Mouse (Mus musculus): ENCODE results near the gene Gm37240. TPM values are rescaled to one million over a fixed set of nuclear protein-coding genes. Genes with fewer than 3 reads are reported as not detected.

Gene Gm37240
- total RNA-seq, 2 experiments from 2014 or later = 2.6 to 3.2 TPM

- intact Hi-C loops (cut with DNase I) = no loop called here
- peak in 1 of 2 experiments; percentile 61 for DNase-seq (ENCODE audit: extremely low spot score in 1 of 2, low spot score in 2 of 2)
Observed at GRCm38 (mm10) chr3:84814762-84815381, 1072.4 kb downstream of the Gm37240 start, which contains the start of gene Fbxw7. TSS of gene Fbxw7 (plus strand) at chr3:84815268.

- DNase-seq (ENCODE audit: extremely low spot score in 1 of 2, low spot score in 2 of 2) = peak; percentile 99 to 100
- intact Hi-C loops (cut with DNase I) = no loop called here
Observed at GRCm38 (mm10) chr3:84814157-84814761, 1073.1 kb downstream of the Gm37240 start.

DNA sequence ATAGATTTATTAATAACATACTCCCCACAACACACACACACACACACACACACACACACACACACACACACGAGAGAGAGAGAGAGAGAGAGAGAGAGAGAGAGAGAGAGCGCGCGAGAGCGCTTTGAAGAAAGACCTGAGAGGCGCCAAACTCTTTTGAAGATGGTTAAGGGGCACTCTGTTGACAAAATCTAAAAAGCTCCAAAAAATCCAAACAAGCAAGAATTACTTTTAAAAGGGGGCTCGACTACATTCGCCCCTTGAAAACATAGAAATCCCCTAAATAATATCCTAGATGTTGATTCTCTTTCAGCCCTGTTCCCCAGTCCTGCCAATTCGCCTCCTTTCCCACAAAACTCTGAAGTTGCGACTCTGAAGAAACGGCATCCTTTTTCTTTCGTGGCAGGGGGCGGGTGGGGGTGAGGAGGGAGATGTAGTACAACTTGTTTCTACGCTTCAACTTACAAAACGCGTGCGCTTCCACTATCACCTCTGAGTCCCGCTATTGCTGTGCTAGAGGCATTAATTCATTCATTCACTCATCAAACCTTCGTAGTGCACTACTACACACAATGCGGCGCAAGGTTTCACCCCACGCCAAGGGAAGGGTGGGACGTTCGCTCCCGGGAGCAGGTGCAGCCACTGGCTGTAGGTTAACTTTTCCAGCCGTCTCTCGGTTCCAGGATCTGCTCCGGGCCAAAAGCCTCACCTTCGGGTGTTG, 1073.7 kb downstream of the Gm37240 start:
- intact Hi-C loops (cut with DNase I) = no loop called here
- no peak for DNase-seq (ENCODE audit: extremely low spot score in 1 of 2, low spot score in 2 of 2)

DNA sequence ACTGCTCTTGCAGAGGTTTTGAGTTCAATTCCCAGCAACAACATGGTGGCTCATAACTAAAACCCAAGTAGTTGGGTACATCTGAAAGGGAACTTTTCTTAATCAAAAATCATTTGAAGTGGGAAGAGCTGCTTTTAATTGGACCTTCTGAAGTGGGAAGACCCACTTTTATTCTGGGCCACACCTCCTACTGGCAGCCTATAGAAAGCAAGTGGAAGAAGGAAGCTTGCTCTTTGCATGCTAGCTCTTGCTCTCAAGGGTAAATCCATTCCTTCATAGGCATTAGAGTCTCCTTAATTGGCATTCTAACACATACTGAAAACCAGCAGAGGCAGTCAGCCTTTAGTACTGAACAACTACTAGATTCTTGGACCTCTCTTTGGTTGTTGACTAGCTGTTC, 1076.5 kb downstream of the Gm37240 start:
- intact Hi-C loops (cut with DNase I) = no loop called here
- no peak for DNase-seq (ENCODE audit: extremely low spot score in 1 of 2, low spot score in 2 of 2)

GRCm38 (mm10) chr3:84808906-84809305, 1078.4 kb downstream of the Gm37240 start:
- intact Hi-C loops (cut with DNase I) = no loop called here
- DNase-seq (ENCODE audit: extremely low spot score in 1 of 2, low spot score in 2 of 2) = no peak

GRCm38 (mm10) chr3:84807826-84808225, 1079.5 kb downstream of the Gm37240 start:
- intact Hi-C loops (cut with DNase I) = no loop called here
- no peak for DNase-seq (ENCODE audit: extremely low spot score in 1 of 2, low spot score in 2 of 2)

DNA sequence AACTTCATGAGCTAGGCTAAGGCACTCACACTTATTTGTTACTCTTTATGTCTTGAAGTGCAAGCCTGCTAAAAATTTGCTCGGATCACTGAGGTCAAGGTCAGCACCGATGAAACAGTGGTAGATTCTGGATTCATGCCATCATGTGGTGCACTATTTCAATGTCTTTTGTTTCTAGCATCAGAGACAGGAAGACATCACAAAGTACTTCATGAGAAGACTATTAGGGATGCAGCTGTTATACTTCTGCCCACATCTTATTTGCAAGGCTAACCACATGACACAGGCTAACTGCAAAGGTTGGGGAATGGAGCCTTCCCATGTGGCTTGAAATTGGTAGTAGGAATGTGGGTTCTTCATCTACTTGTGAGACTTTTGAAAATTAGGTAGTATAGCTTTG, 1081.1 kb downstream of the Gm37240 start:
- intact Hi-C loops (cut with DNase I) = no loop called here
- no peak for DNase-seq (ENCODE audit: extremely low spot score in 1 of 2, low spot score in 2 of 2)

DNA sequence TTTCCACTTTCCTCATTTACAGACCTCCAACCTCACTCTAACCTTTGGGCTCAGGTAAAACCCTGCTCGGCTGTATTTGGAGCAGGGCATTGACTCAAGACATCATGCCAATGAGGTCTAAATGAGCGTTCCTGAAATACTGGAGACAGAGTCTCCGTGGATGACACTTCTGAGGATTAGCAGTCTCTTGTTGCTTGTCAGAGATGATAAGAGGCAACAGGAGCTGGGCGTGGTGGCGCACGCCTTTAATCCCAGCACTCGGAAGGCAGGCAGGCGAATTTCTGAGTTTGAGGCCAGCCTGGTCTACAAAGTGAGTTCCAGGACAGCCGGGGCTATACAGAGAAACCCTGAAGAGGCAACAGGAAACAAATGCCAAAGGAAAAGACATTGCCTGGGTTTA, 1083.3 kb downstream of the Gm37240 start:
- DNase-seq (ENCODE audit: extremely low spot score in 1 of 2, low spot score in 2 of 2) = no peak
- intact Hi-C loops (cut with DNase I) = no loop called here

DNA sequence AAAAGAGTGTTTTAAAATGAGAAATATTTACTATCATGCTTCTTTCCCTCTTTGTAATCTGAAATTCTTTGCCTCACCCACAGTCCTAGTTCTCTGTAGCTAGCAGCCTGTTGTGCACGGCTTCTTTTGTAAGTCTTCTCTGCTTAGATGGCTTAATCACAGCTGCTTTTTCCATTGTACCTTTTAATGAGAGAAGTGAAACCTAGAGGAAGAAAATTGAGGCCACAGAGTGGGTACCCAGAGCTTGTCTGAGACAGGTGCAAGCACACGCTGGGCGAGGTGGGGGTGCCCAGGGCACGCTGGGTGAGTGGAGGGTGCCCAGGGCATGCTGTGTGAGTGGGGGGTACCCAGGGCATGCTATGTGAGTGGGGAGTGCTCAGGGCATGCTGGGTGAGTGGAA, 1099.4 kb downstream of the Gm37240 start:
- no peak for DNase-seq (ENCODE audit: extremely low spot score in 1 of 2, low spot score in 2 of 2)
- intact Hi-C loops (cut with DNase I) = no loop called here

- DNase-seq (ENCODE audit: extremely low spot score in 1 of 2, low spot score in 2 of 2) = no peak
- intact Hi-C loops (cut with DNase I) = no loop called here
Observed at GRCm38 (mm10) chr3:84776084-84776483, 1111.2 kb downstream of the Gm37240 start.

DNA sequence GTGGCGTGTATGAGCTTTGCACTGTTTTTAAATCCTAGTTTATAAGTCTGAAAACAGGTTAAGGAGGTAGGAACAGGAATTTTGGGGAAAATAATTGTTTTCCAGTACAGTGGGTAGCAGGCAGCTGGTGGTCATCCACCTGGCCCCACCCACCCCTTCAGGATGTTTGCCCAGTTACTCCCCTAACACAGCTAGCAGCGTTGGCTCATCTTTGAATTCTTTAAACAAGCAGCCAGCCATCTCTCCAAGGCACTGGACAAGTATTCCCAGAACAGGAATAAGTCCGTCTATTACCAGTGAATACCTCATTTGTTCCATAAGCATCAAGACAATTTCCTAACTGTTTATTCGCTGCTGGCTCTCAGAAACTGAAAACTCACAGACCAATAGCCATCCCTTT, 1111.7 kb downstream of the Gm37240 start:
- DNase-seq (ENCODE audit: extremely low spot score in 1 of 2, low spot score in 2 of 2) = no peak
- intact Hi-C loops (cut with DNase I) = no loop called here

- intact Hi-C loops (cut with DNase I) = no loop called here
Observed at GRCm38 (mm10) chr3:84775067-84775423, 1112.3 kb downstream of the Gm37240 start.

GRCm38 (mm10) chr3:84774246-84775066, 1112.9 kb downstream of the Gm37240 start:
- intact Hi-C loops (cut with DNase I) = no loop called here
- DNase-seq (ENCODE audit: extremely low spot score in 1 of 2, low spot score in 2 of 2) = no peak

More at GRCm38 (mm10) chr3:84775067-84775423, 1112.3 kb downstream of the Gm37240 start:
- no peak for DNase-seq (ENCODE audit: extremely low spot score in 1 of 2, low spot score in 2 of 2)

- no peak for DNase-seq (ENCODE audit: extremely low spot score in 1 of 2, low spot score in 2 of 2)
- intact Hi-C loops (cut with DNase I) = no loop called here
Observed at GRCm38 (mm10) chr3:84771980-84772379, 1115.3 kb downstream of the Gm37240 start.

DNA sequence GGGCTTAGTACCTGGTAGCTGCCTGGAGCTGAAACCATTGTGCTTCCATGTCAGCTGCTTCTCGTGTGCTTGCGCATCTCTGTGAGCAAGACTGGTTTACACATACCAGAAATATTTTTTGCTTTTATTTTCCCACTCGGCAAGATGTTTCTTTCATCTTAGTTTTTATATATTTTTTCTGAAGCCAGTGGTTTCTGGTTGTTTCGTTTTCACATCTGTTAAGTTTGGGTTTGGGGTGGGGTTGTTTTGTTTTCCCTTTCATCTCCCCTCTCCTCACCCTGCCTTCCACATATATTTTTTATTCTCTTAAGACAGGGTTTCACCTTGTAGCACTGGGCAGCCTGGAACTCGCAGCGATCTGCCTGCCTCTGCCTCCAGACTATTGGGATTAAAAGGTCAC, 1116.8 kb downstream of the Gm37240 start:
- intact Hi-C loops (cut with DNase I) = no loop called here

GRCm38 (mm10) chr3:84769411-84769810, 1117.9 kb downstream of the Gm37240 start:
- intact Hi-C loops (cut with DNase I) = no loop called here
- DNase-seq (ENCODE audit: extremely low spot score in 1 of 2, low spot score in 2 of 2) = no peak

More for the DNA sequence above, 1116.8 kb downstream of the Gm37240 start:
- DNase-seq (ENCODE audit: extremely low spot score in 1 of 2, low spot score in 2 of 2) = no peak

GRCm38 (mm10) chr3:84768940-84769339, 1118.4 kb downstream of the Gm37240 start:
- DNase-seq (ENCODE audit: extremely low spot score in 1 of 2, low spot score in 2 of 2) = no peak
- intact Hi-C loops (cut with DNase I) = no loop called here

GRCm38 (mm10) chr3:84753816-84754215, 1133.5 kb downstream of the Gm37240 start:
- intact Hi-C loops (cut with DNase I) = no loop called here
- no peak for DNase-seq (ENCODE audit: extremely low spot score in 1 of 2, low spot score in 2 of 2)

- intact Hi-C loops (cut with DNase I) = no loop called here
- no peak for DNase-seq (ENCODE audit: extremely low spot score in 1 of 2, low spot score in 2 of 2)
Observed at GRCm38 (mm10) chr3:84749222-84749621, 1138.1 kb downstream of the Gm37240 start.
